Mouse (Mus musculus) MEL (cell line): Measurements from ENCODE around the gene Orm2. TPM values are rescaled to one million over a fixed set of nuclear protein-coding genes. Genes with fewer than 3 reads are reported as not detected.

Experiments
- DNase-seq: peaks from one replicate; pipeline ENCODE4 v3.0.0; 2011; ENCODE audit warnings: low read depth, low spot score
- H3K27ac ChIP-seq: 2 replicates; pipeline ENCODE4 v1.5.1; 2012; ENCODE audit warnings: low read depth, mild to moderate bottlenecking, control low read depth, low read length, moderate library complexity; ENCODE audit not compliant: control insufficient read depth
- H3K27me3 ChIP-seq, 2 experiments: fragments of 150-350 bp in 1 of 2; sonication (generic) in 1 of 2; 2 replicates each; pipeline ENCODE4 v1.6.1; 2012; ENCODE audit warnings: low read length in 2 of 2, mild to moderate bottlenecking in 2 of 2, improper control_type of control experiment in 1 of 2, moderate library complexity in 1 of 2; ENCODE audit not compliant: insufficient read depth in 2 of 2, control insufficient read depth in 1 of 2
- H3K36me3 ChIP-seq, 2 experiments: 2 replicates each; pipeline ENCODE4 v1.6.1; 2012 to 2014; ENCODE audit warnings: low read length in 2 of 2, improper control_type of control experiment in 1 of 2, inconsistent platforms in 1 of 2, mild to moderate bottlenecking in 1 of 2; ENCODE audit not compliant: insufficient read depth in 2 of 2, control insufficient read depth in 1 of 2
- H3K4me1 ChIP-seq, 2 experiments: fragments of 150-350 bp in 1 of 2; sonication (generic) in 1 of 2; 2 replicates each; pipeline ENCODE4 v1.6.1; 2012; ENCODE audit warnings: low read length in 2 of 2, improper control_type of control experiment in 1 of 2, mild to moderate bottlenecking in 1 of 2; ENCODE audit not compliant: insufficient read depth in 2 of 2, control insufficient read depth in 1 of 2
- H3K4me3 ChIP-seq, 2 experiments: fragments of 150-350 bp in 1 of 2; sonication (generic) in 1 of 2; 2 replicates each; pipeline ENCODE4 v1.5.1; 2012; ENCODE audit warnings: low read depth in 2 of 2, low read length in 2 of 2, mild to moderate bottlenecking in 2 of 2, moderate library complexity in 2 of 2, control low read depth in 1 of 2, improper control_type of control experiment in 1 of 2; ENCODE audit not compliant: control insufficient read depth in 1 of 2, insufficient read depth in 1 of 2
- H3K79me2 ChIP-seq: 2 replicates; pipeline ENCODE4 v1.6.1; 2012; ENCODE audit warnings: mild to moderate bottlenecking, low read length, moderate library complexity; ENCODE audit not compliant: control insufficient read depth, poor library complexity, insufficient read depth
- H3K9ac ChIP-seq: 2 replicates; pipeline ENCODE4 v1.6.1; 2012; ENCODE audit warnings: low read depth, mild to moderate bottlenecking, control low read depth, low read length, moderate library complexity; ENCODE audit not compliant: control insufficient read depth, poor library complexity, severe bottlenecking
- H3K9me3 ChIP-seq: fragments of 150-350 bp; sonication (generic); replicated peaks from 2 replicates; pipeline ENCODE4 v1.6.1; 2012; ENCODE audit warnings: mild to moderate bottlenecking, low read length, improper control_type of control experiment, moderate library complexity; ENCODE audit not compliant: insufficient read depth
- BHLHE40 ChIP-seq: IDR thresholded peaks from 2 replicates; pipeline ENCODE4 v1.6.1; 2012; ENCODE audit warnings: low read depth, mild to moderate bottlenecking, inconsistent platforms, low read length, improper control_type of control experiment, borderline replicate concordance
- CHD1 ChIP-seq: IDR thresholded peaks from 2 replicates; pipeline ENCODE4 v1.6.1; 2012; ENCODE audit warnings: low read depth, mild to moderate bottlenecking, inconsistent platforms, low read length, improper control_type of control experiment
- CHD2 ChIP-seq: IDR thresholded peaks from 2 replicates; pipeline ENCODE4 v1.6.1; 2011; ENCODE audit warnings: low read length, improper control_type of control experiment
- CTCF ChIP-seq, 3 experiments: IDR thresholded peaks in 2 of 3; conservative IDR thresholded peaks in 1 of 3; 2 replicates each; pipeline ENCODE4 v1.5.1; 2011 to 2012; ENCODE audit warnings: low read length in 3 of 3, low read depth in 2 of 3, mild to moderate bottlenecking in 2 of 3, improper control_type of control experiment in 1 of 3, inconsistent platforms in 1 of 3, mixed read lengths in 1 of 3, moderate library complexity in 1 of 3; ENCODE audit not compliant: control insufficient read depth in 1 of 3, insufficient read depth in 1 of 3, poor library complexity in 1 of 3, severe bottlenecking in 1 of 3
- E2F4 ChIP-seq: IDR thresholded peaks from 2 replicates; pipeline ENCODE4 v1.6.1; 2011; ENCODE audit warnings: low read depth, low read length, improper control_type of control experiment, borderline replicate concordance
- ELF1 ChIP-seq: IDR thresholded peaks from 2 replicates; pipeline ENCODE4 v1.6.1; 2014; ENCODE audit warnings: low read depth, mild to moderate bottlenecking, inconsistent platforms, low read length, improper control_type of control experiment, moderate library complexity
- ETS1 ChIP-seq: IDR thresholded peaks from 2 replicates; pipeline ENCODE4 v1.6.1; 2012; ENCODE audit warnings: low read depth, mild to moderate bottlenecking, inconsistent platforms, low read length, improper control_type of control experiment, moderate library complexity
- GABPA ChIP-seq: IDR thresholded peaks from 2 replicates; pipeline ENCODE4 v1.6.1; 2012; ENCODE audit warnings: low read depth, mild to moderate bottlenecking, inconsistent platforms, low read length, improper control_type of control experiment, moderate library complexity
- HCFC1 ChIP-seq: IDR thresholded peaks from 2 replicates; pipeline ENCODE4 v1.6.1; 2012; ENCODE audit warnings: low read depth, mild to moderate bottlenecking, inconsistent platforms, low read length, improper control_type of control experiment, moderate library complexity
- MAFK ChIP-seq: IDR thresholded peaks from 2 replicates; pipeline ENCODE4 v1.6.1; 2011; ENCODE audit warnings: low read depth, mild to moderate bottlenecking, low read length, improper control_type of control experiment, borderline replicate concordance
- MAX ChIP-seq: IDR thresholded peaks from 2 replicates; pipeline ENCODE4 v1.6.1; 2011; ENCODE audit warnings: low read length, improper control_type of control experiment
- MAZ ChIP-seq: IDR thresholded peaks from 2 replicates; pipeline ENCODE4 v1.6.1; 2012; ENCODE audit warnings: low read depth, mild to moderate bottlenecking, inconsistent platforms, low read length, improper control_type of control experiment
- MEF2A ChIP-seq: IDR thresholded peaks from 2 replicates; pipeline ENCODE4 v1.6.1; 2014; ENCODE audit warnings: low read depth, mild to moderate bottlenecking, inconsistent platforms, low read length, improper control_type of control experiment; ENCODE audit not compliant: poor library complexity, insufficient replicate concordance, severe bottlenecking; ENCODE audit errors: extremely low read depth
- MXI1 ChIP-seq: IDR thresholded peaks from 2 replicates; pipeline ENCODE4 v1.6.1; 2011; ENCODE audit warnings: mild to moderate bottlenecking, low read depth, low read length, improper control_type of control experiment
- MYC ChIP-seq: IDR thresholded peaks from 2 replicates; pipeline ENCODE4 v1.6.1; 2011; ENCODE audit warnings: low read depth, mild to moderate bottlenecking, low read length, improper control_type of control experiment, moderate library complexity
- NELFE ChIP-seq: IDR thresholded peaks from 2 replicates; pipeline ENCODE4 v1.6.1; 2011; ENCODE audit warnings: low read depth, low read length, improper control_type of control experiment
- NRF1 ChIP-seq: IDR thresholded peaks from 2 replicates; pipeline ENCODE4 v1.6.1; 2014; ENCODE audit warnings: low read depth, mild to moderate bottlenecking, inconsistent platforms, low read length, improper control_type of control experiment, moderate library complexity; ENCODE audit not compliant: poor library complexity, insufficient read depth, severe bottlenecking
- POLR2AphosphoS2 ChIP-seq: IDR thresholded peaks from 2 replicates; pipeline ENCODE4 v1.6.1; 2011; ENCODE audit warnings: low read length, improper control_type of control experiment
- POLR2AphosphoS5 ChIP-seq: IDR thresholded peaks from 2 replicates; pipeline ENCODE4 v1.6.1; 2012; ENCODE audit warnings: low read depth, borderline replicate concordance, mild to moderate bottlenecking, inconsistent platforms, low read length, moderate library complexity, mixed read lengths
- RCOR1 ChIP-seq: IDR thresholded peaks from 2 replicates; pipeline ENCODE4 v1.6.1; 2012; ENCODE audit warnings: low read depth, mild to moderate bottlenecking, inconsistent platforms, low read length, improper control_type of control experiment
- SIN3A ChIP-seq: IDR thresholded peaks from 2 replicates; pipeline ENCODE4 v1.6.1; 2012; ENCODE audit warnings: low read length, improper control_type of control experiment, inconsistent platforms
- SMC3 ChIP-seq: IDR thresholded peaks from 2 replicates; pipeline ENCODE4 v1.6.1; 2011; ENCODE audit warnings: low read depth, low read length, improper control_type of control experiment
- TAL1 ChIP-seq: IDR thresholded peaks from 2 replicates; pipeline ENCODE4 v1.6.1; 2012; ENCODE audit warnings: mild to moderate bottlenecking, inconsistent platforms, low read length, moderate library complexity, mixed read lengths
- TBP ChIP-seq: IDR thresholded peaks from 2 replicates; pipeline ENCODE4 v1.8.0; 2011; ENCODE audit warnings: low read depth, low read length, improper control_type of control experiment
- TCF12 ChIP-seq: IDR thresholded peaks from 2 replicates; pipeline ENCODE4 v1.6.1; 2014; ENCODE audit warnings: low read depth, mild to moderate bottlenecking, inconsistent platforms, low read length, improper control_type of control experiment, moderate library complexity
- UBTF ChIP-seq: IDR thresholded peaks from 2 replicates; pipeline ENCODE4 v1.6.1; 2012; ENCODE audit warnings: low read depth, mild to moderate bottlenecking, inconsistent platforms, low read length, improper control_type of control experiment, moderate library complexity, borderline replicate concordance; ENCODE audit not compliant: insufficient read depth
- USF2 ChIP-seq, 2 experiments: IDR thresholded peaks; 2 replicates each; pipeline ENCODE4 v1.6.1; 2011 to 2012; ENCODE audit warnings: improper control_type of control experiment in 2 of 2, low read length in 2 of 2, borderline replicate concordance in 1 of 2, inconsistent platforms in 1 of 2, low read depth in 1 of 2, mild to moderate bottlenecking in 1 of 2; ENCODE audit not compliant: insufficient read depth in 1 of 2
- ZC3H11A ChIP-seq: IDR thresholded peaks from 2 replicates; pipeline ENCODE4 v1.6.1; 2012; ENCODE audit warnings: low read depth, mild to moderate bottlenecking, inconsistent platforms, low read length, improper control_type of control experiment
- ZKSCAN1 ChIP-seq: IDR thresholded peaks from 2 replicates; pipeline ENCODE4 v1.6.1; 2012; ENCODE audit warnings: low read depth, mild to moderate bottlenecking, inconsistent platforms, low read length, improper control_type of control experiment, moderate library complexity
- polyA plus RNA-seq, 2 experiments: library from polyadenylated mRNA; stranded (reverse) in 1 of 2; unstranded in 1 of 2; fragments of >175 nt in 1 of 2; fragments of >200 nt in 1 of 2; gene quantifications; 2 replicates each; pipeline versions ENCODE4 v1.2.1 to v1.2.4; 2012; ENCODE audit warnings: low replicate concordance in 2 of 2, low read depth in 1 of 2; ENCODE audit not compliant: insufficient read length in 2 of 2, insufficient read depth in 1 of 2, missing spikeins in 1 of 2
- total RNA-seq: library from RNA; depleted of rRNA; stranded (reverse); fragments of 300-350 nt; gene quantifications from 2 replicates; pipeline ENCODE4 v1.2.3, GENCODE M21; 2012

The Orm2 gene
- total and polyA plus RNA-seq, 3 experiments, result not detected

GRCm38 (mm10) chr4:63409908-63410582 is 47.8 kb downstream of the Orm2 start:
- Histone ChIP-seq H3K4me3 (peak overlapping the region; percentile 58 to 90), H3K79me2 (peaks cover 6% of the 10 kb centered on the region; the same call in 1 of the 2 replicates), H3K27me3 (no peaks in the 10 kb centered on the region), H3K9me3 (no peaks in the 10 kb centered on the region), H3K27ac (peak overlapping the region; percentile 93), H3K36me3 (peaks cover 0 to 25% of the 10 kb centered on the region in 2 experiments; a peak in 2 of 4 replicates), H3K4me1 (peaks cover 12 to 40% of the 10 kb centered on the region in 2 experiments), H3K9ac (peak overlapping the region; percentile 86)
- peak; percentile 86 for DNase-seq
- 0 out of 2 replicates have a peak, but pooled peaks have one; percentile 60 for TF ChIP-seq MXI1
- TF ChIP-seq CHD1, result no peak

GRCm38 (mm10) chr4:63410583-63410934 is 48.3 kb downstream of the Orm2 start:
- H3K4me3 ChIP-seq, result peak overlapping the region; percentile 58 to 90
- H3K4me1 ChIP-seq, result peaks cover 11 to 35% of the 10 kb centered on the region in 2 experiments
- peak; percentile 97 for DNase-seq
- H3K27me3 ChIP-seq, result no peaks in the 10 kb centered on the region
- peaks cover 0 to 22% of the 10 kb centered on the region in 2 experiments; a peak in 2 of 4 replicates for H3K36me3 ChIP-seq
- H3K79me2 ChIP-seq, result peaks cover 6% of the 10 kb centered on the region; the same call in 1 of the 2 replicates
- H3K9me3 ChIP-seq, result no peaks in the 10 kb centered on the region
- H3K9ac ChIP-seq, result peak overlapping the region; percentile 86
- no peak overlapping the region for H3K27ac ChIP-seq
- TF ChIP-seq ELF1 (peak; percentile 57), POLR2AphosphoS2 (no peak), MAZ (no peak), GABPA (no peak), TBP (no peak), NELFE (peak; percentile 39), SMC3 (no peak), NRF1 (0 out of 2 replicates have a peak, but pooled peaks have one; percentile 10), ETS1 (no peak), ZKSCAN1 (no peak), RCOR1 (no peak), MAX (peak; percentile 49; the same call in 1 of the 2 replicates), BHLHE40 (no peak), TCF12 (no peak), USF2 (IDR thresholded peaks at IDR 0.05; ENCODE audit: borderline replicate concordance in 1 of 2, insufficient read depth in 1 of 2, low read depth in 1 of 2, low read length in 2 of 2) (no peak), MAFK (no peak), MEF2A (no peak), MXI1 (no peak; the same call in 1 of the 2 replicates), SIN3A (peak; percentile 59; the same call in 1 of the 2 replicates), ZC3H11A (no peak), POLR2AphosphoS5 (no peak), CHD2 (no peak), TAL1 (no peak), MYC (0 out of 2 replicates have a peak, but pooled peaks have one; percentile 23), UBTF (no peak), CHD1 (no peak), E2F4 (no peak), CTCF (IDR thresholded peaks at IDR 0.05 in 2 of 3, conservative IDR thresholded peaks at IDR 0.05 in 1 of 3; ENCODE audit: control insufficient read depth in 1 of 3, insufficient read depth in 1 of 3, low read depth in 2 of 3, low read length in 3 of 3, poor library complexity in 1 of 3, severe bottlenecking in 1 of 3) (no peak), HCFC1 (peak; percentile 21; the same call in 1 of the 2 replicates)
